Mouse (Mus musculus) spleen, postnatal 4 days (tissue): ENCODE measurements around the gene Dact1.

Source experiments
- DNase-seq, 2 experiments: peaks; one replicate each; pipeline ENCODE4 v3.0.0; 2022; ENCODE audit warnings: low spot score in 2 of 2

Gene Dact1

DNA sequence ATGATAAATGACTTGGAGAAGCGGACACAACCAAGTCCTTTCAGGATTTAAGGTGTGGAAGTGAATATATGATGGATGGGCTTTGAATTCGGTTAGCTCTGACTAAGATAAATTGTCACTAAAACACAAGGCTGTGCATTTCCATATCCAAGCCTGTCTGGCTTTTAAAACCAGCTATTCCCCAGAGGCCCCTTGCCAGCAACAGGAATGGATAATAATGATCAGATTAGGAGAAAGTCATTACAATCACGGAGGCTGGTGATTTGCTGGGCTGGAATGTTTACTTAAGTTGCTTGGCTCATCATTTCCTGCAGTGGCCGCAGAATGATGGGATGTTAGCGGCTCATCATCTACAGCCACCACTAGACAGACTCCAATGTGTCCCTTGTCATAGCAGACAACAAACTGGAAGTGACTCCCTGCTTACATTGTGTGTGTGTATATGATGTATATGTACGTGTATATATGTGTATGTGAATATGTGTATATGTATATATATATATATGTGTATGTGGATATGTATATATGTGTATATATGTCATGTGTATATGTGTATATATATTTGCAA is 28.3 kb downstream of the Dact1 start:
- DNase-seq = no peak

DNA sequence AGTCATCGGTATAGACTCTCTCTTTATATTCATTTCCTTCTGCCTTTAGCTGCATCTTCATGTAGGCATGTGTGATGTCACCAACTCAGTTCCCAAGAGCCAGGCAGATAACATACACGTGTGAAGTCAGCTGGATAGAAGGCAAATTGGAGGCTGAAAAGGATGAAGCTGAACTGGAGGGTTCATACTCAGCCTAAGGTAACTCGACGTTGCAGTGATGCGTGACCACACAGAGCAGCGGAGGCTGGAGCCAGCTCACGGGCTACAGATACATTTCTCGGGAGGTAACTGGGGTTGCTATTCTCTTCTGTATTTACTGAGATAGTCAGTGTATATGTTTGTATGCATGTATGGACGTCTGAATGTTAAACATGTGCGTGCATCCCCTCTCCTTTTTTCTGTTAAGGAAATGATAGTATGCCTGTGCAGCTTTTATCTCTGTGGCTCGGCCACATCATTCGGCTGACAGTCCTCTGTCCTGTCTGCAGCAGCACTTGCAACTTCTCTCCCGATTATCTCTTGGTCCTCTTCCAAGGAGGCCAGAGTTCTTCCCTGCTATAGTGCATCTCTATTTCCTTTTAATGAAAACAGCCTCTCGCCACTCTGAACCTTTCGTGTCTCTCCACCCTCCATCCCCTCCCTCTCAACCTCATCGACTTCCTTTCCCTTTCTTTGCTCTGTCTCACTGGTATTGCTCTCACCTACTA is 29.6 kb downstream of the Dact1 start:
- no peak for DNase-seq

GRCm38 (mm10) chr12:71342397-71342796 is 32.7 kb downstream of the Dact1 start:
- peak; percentile 20 to 63 for DNase-seq

DNA sequence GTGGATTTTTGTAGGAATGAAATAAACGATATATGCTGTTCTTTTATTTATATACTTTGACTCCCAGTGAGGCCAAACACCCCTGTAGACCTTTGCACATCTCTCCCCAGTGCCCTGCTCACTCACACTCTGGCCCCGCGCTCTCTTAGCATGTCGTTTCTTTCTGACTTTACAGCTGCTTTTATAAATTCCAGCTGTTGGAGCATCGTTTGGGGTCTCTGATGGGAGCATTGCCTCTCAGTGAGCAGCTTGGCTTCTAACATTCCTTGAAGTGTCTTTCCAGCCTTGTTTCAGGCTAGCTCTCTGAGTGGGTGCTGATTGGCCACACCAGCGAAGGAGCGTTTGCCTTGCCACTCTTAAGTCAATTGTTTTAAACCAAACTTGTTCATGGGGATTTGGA is 35.8 kb downstream of the Dact1 start:
- DNase-seq = no peak

- no peak for DNase-seq
Observed at GRCm38 (mm10) chr12:71346071-71346470, 36.4 kb downstream of the Dact1 start.

- no peak for DNase-seq
Observed at GRCm38 (mm10) chr12:71348401-71348896, 38.8 kb downstream of the Dact1 start.

- no peak for DNase-seq
Observed at GRCm38 (mm10) chr12:71350077-71350476, 40.4 kb downstream of the Dact1 start.

DNA sequence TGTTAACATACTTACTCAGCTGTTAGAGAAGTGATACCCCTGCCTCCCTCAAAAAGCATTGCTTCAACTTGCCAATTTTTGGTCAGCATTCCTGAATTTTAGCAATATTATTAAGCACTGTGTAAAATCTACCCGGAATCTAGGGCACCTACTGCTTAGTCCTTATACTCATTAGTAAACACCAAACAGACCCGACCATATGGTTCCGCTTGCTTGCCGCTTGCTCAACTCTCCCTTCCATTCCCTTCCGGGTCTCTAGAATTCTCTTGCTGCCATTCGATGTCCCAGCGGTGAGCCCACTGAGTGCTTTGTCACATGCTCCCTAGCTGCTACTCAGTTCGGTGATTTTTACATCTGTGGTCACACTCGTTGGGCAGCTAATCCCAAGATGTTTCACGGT is 45.0 kb downstream of the Dact1 start:
- no peak for DNase-seq

GRCm38 (mm10) chr12:71355092-71355491 is 45.4 kb downstream of the Dact1 start:
- no peak for DNase-seq

- no peak for DNase-seq
Observed at GRCm38 (mm10) chr12:71361616-71362015, 51.9 kb downstream of the Dact1 start.

GRCm38 (mm10) chr12:71362425-71362824 is 52.7 kb downstream of the Dact1 start:
- DNase-seq = no peak

DNA sequence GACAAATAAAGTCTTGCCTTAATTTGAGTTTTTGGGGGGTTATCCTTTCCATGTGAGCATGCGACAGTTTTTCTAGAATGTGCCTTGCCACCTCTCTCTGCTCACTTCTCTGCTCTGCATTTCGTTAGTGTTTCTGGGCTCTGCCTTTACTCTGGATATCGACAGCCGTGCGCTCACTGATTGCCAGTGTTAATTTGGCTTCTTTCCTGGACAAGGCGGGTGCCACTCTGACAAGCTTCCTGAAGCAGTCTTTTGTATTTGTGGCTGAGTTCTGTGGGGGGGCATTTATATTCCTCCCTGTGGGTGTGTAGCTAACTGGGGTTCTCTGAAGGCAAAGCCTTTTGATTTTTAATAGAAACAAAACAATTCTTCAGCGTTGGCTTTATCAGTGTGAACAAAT is 54.4 kb downstream of the Dact1 start:
- DNase-seq = no peak

GRCm38 (mm10) chr12:71364531-71364930 is 54.8 kb downstream of the Dact1 start:
- DNase-seq = no peak

DNA sequence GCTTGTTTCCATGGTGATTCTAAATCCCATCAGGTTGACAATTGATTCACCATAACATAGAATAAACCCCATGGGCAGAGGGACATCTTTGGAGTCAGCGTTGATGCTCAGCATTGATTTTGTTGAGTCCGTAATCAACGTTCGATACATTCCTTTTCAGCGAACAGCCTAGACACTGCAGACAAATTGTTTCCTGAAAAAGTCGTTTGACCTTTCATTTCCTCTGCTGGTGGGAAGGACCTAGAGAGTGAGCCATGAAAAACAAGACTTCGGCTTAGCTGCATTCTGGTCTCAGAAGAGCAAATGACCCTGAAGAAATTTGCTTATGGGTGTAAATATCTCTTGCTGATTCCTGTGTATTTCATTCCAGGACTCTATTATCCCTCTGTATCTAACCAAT is 55.5 kb downstream of the Dact1 start:
- no peak for DNase-seq

GRCm38 (mm10) chr12:71366175-71366574 is 56.5 kb downstream of the Dact1 start:
- no peak for DNase-seq

- no peak for DNase-seq
Observed at GRCm38 (mm10) chr12:71368631-71369030, 58.9 kb downstream of the Dact1 start.
